Mouse (Mus musculus): ENCODE measurements around the gene Sorl1. TPM values are rescaled to one million over a fixed set of nuclear protein-coding genes. Genes with fewer than 3 reads are reported as not detected.

Gene Sorl1
- polyA plus RNA-seq, 1 experiment from 2014 or later = 6.3 TPM

- no peak for DNase-seq (ENCODE audit: low spot score)
Observed at GRCm38 (mm10) chr9:42019308-42020031, 104.6 kb downstream of the Sorl1 start.

GRCm38 (mm10) chr9:42008501-42008900 is 115.6 kb downstream of the Sorl1 start:
- no peak for DNase-seq (ENCODE audit: low spot score)

- DNase-seq (ENCODE audit: low spot score) = no peak
Observed at GRCm38 (mm10) chr9:42005101-42005500, 119.0 kb downstream of the Sorl1 start.

GRCm38 (mm10) chr9:42004140-42004539 is 120.0 kb downstream of the Sorl1 start:
- no peak for DNase-seq (ENCODE audit: low spot score)

GRCm38 (mm10) chr9:41999498-42000473 is 124.3 kb downstream of the Sorl1 start:
- peak; percentile 73 for DNase-seq (ENCODE audit: low spot score)

GRCm38 (mm10) chr9:41995278-41995677 is 128.8 kb downstream of the Sorl1 start:
- DNase-seq (ENCODE audit: low spot score) = no peak

GRCm38 (mm10) chr9:41993821-41994220 is 130.3 kb downstream of the Sorl1 start:
- no peak for DNase-seq (ENCODE audit: low spot score)

GRCm38 (mm10) chr9:41992841-41993240 is 131.3 kb downstream of the Sorl1 start:
- DNase-seq (ENCODE audit: low spot score) = no peak

GRCm38 (mm10) chr9:41985636-41986035 is 138.5 kb downstream of the Sorl1 start:
- DNase-seq (ENCODE audit: low spot score) = no peak

GRCm38 (mm10) chr9:41985052-41985451 is 139.0 kb downstream of the Sorl1 start:
- peak; percentile 29 for DNase-seq (ENCODE audit: low spot score)

- no peak for DNase-seq (ENCODE audit: low spot score)
Observed at GRCm38 (mm10) chr9:41984306-41984705, 139.8 kb downstream of the Sorl1 start.

GRCm38 (mm10) chr9:41983286-41983685 is 140.8 kb downstream of the Sorl1 start:
- no peak for DNase-seq (ENCODE audit: low spot score)

- DNase-seq (ENCODE audit: low spot score) = no peak
Observed at GRCm38 (mm10) chr9:41982760-41983159, 141.3 kb downstream of the Sorl1 start.

GRCm38 (mm10) chr9:41982023-41982422 is 142.1 kb downstream of the Sorl1 start:
- no peak for DNase-seq (ENCODE audit: low spot score)

GRCm38 (mm10) chr9:41981306-41981705 is 142.8 kb downstream of the Sorl1 start:
- no peak for DNase-seq (ENCODE audit: low spot score)

GRCm38 (mm10) chr9:41980796-41981195 is 143.3 kb downstream of the Sorl1 start:
- DNase-seq (ENCODE audit: low spot score) = no peak

GRCm38 (mm10) chr9:41978366-41978765 is 145.7 kb downstream of the Sorl1 start:
- no peak for DNase-seq (ENCODE audit: low spot score)

GRCm38 (mm10) chr9:41975968-41976367 is 148.1 kb downstream of the Sorl1 start:
- no peak for DNase-seq (ENCODE audit: low spot score)

- DNase-seq (ENCODE audit: low spot score) = no peak
Observed at GRCm38 (mm10) chr9:41974661-41975060, 149.4 kb downstream of the Sorl1 start.

- DNase-seq (ENCODE audit: low spot score) = peak; percentile 35
Observed at GRCm38 (mm10) chr9:41973775-41974657, 150.1 kb downstream of the Sorl1 start.

- DNase-seq (ENCODE audit: low spot score) = no peak
Observed at GRCm38 (mm10) chr9:41969961-41970360, 154.1 kb downstream of the Sorl1 start.

All from thymus, postnatal 0 days (tissue).